Mouse (Mus musculus) liver, adult (tissue): Measurements from ENCODE around the gene Fam102a.

Experiments
- GATA4 ChIP-seq: IDR thresholded peaks from 2 replicates; pipeline ENCODE4 v1.6.1; 2014; ENCODE audit warnings: mild to moderate bottlenecking, low read length; ENCODE audit not compliant: insufficient replicate concordance

Fam102a gene

DNA sequence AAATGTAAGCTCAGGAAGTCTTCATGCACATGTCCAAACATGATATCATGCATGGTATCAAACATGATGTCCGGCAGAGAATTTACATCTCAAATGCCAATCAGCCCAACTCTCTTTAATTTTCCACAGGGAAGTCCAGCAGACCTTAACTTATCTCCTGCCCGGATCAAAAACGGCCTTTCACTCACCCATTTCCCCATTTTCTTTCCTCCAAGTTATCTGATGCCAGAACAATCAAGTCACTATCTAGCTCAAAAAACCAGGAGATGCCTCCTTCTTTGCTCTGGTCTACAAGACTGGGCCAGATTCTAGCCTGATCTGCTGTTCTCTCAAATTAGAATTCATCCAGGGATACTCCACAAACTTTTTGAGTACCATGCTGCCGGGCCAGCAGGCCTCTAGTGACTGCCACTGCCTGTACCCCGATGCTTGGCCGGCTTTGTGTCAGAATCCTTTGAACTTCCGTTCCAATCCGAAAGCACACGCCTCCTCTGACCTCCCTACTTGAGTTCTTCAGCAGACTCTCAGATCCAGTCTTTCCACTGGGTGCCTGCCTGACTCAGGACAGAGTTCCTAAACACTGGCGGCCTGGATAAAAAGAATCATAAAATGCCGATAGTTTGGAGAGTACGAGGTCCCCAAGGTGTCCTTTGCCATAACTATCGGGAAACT is 935 bp upstream of the Fam102a start:
- TF ChIP-seq GATA4, result no peak

DNA sequence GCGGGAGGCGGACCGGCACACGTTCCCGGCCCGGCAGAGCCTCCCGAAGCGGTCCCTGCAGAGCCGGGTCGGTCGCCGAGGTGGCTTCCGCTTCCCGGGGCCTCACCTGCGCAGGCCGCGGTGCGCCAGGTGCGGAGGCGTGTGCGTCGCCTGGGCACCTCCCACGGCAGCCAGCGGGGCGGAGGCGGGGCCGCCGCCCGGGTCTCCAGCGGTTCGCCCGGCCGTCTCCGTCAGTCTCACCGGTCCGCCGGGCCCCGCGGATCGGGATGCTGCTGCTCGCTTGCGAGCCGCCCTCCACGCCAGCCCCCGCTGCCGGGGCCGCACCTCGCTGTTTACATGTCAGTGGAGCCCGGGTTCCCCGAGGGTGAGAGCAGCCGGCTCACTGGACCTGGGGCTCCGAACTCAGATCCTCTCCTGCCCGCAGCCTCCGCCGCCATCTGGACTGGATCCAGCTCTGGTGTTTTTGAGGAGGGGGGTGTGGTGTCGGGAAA is 414 bp downstream of the Fam102a start:
- TF ChIP-seq GATA4, result no peak

GRCm38 (mm10) chr2:32536086-32536633 is 1.0 kb downstream of the Fam102a start:
- TF ChIP-seq GATA4, result no peak

- TF ChIP-seq GATA4, result no peak
Measured at GRCm38 (mm10) chr2:32536634-32537359, 1.7 kb downstream of the Fam102a start.

GRCm38 (mm10) chr2:32537360-32537905 is 2.3 kb downstream of the Fam102a start:
- TF ChIP-seq GATA4, result peak; percentile 24; the same call in 1 of the 2 replicates

GRCm38 (mm10) chr2:32537941-32538340 is 2.8 kb downstream of the Fam102a start:
- TF ChIP-seq GATA4, result no peak

DNA sequence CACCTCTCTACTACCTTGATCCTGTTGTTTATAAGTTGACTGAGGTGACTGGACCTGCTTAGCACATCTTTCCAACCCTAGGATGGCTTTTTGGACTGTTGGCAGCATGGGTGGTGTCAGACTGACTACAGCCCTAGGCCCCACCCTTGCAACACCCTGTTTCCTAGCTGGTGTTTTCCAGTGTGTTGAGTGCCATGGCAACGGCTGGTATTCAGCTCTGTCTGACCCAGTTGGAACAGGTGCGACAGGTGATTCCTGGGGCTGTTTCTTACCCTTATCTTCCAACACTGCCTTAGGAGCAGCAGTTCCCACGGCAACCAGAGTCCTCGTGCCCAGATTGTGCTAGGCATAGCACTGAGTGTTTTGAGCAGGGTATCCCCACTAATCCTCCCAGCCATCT is 3.3 kb downstream of the Fam102a start:
- no peak for TF ChIP-seq GATA4

- TF ChIP-seq GATA4, result no peak
Measured at GRCm38 (mm10) chr2:32539452-32539981, 4.4 kb downstream of the Fam102a start.

DNA sequence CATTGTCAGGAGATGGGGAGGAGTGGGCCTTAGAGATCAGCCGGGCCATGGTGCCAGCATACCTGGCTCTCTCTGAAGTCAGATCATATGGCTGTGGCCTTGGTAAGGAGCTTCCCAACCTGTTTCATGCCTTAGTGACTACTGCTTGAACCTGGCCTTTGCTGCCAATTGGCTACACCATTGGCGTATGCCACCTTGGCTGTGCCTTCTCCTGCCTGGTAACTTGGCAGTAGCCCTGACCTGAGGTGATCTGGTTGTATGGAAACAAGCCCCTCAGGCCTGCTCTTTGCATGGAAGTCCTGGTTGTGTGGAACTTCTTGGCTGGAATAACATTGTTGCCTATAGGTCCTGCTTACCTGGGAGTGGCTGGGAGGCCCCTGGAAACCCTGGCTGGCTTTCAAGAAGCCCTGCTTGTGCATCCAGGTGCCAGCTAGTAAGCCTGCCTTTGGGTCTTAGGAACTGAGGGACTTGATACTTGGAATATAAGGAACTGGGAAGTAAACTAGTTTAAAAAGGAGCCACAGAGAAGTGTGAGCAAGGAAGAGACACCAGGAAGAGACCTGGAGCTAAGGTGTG is 6.3 kb downstream of the Fam102a start:
- TF ChIP-seq GATA4, result no peak

GRCm38 (mm10) chr2:32541986-32542573 is 6.9 kb downstream of the Fam102a start:
- no peak for TF ChIP-seq GATA4

GRCm38 (mm10) chr2:32543031-32543449 is 7.9 kb downstream of the Fam102a start:
- TF ChIP-seq GATA4, result no peak

DNA sequence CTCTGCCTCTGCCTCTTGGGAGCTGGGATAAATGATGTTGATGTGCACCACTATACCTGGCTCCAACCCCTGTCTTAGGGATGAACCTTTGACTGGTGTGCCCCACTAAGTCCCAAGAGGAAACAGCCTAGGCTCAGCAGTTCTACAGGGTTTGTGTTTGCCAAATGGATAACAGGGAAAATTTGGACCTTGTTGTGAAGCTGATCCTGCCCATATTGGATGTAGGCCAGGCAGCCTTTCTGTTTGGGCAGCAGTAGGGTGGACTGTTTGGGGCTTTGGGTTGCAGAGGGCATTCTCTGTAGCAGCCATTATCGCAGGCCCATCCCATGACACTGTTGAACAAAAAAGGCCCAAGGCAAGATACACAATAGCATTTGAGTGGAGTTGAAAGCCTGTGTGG is 11.8 kb downstream of the Fam102a start:
- TF ChIP-seq GATA4, result no peak

GRCm38 (mm10) chr2:32547380-32547779 is 12.2 kb downstream of the Fam102a start:
- no peak for TF ChIP-seq GATA4

- no peak for TF ChIP-seq GATA4
Measured at GRCm38 (mm10) chr2:32547964-32548739, 13.0 kb downstream of the Fam102a start.

GRCm38 (mm10) chr2:32549171-32549570 is 14.0 kb downstream of the Fam102a start:
- no peak for TF ChIP-seq GATA4

- no peak for TF ChIP-seq GATA4
Measured at GRCm38 (mm10) chr2:32549764-32550163, 14.6 kb downstream of the Fam102a start.
